Mouse (Mus musculus) intestine, embryonic 16.5 days (tissue): Measurements from ENCODE around the gene Dtx3. TPM values are rescaled to one million over a fixed set of nuclear protein-coding genes. Genes with fewer than 3 reads are reported as not detected.
"Not testable (repeated sequence)": the region's sequence is repeated elsewhere in the genome, so short reads cannot be mapped to it uniquely, and the experiment has no call there.

Source experiments
- ATAC-seq: fragments of 200-750 bp; cut with Nextera tagmentation; 2 replicates; pipeline ENCODE4 v1.8.0; 2017; ENCODE audit warnings: moderate TSS enrichment, moderate library complexity
- H3K27ac ChIP-seq: fragments of 300-500 bp; sonication (generic); 2 replicates; pipeline ENCODE4 v1.5.1; 2014; ENCODE audit warnings: mild to moderate bottlenecking, low read length
- H3K27me3 ChIP-seq: fragments of 300-500 bp; sonication (generic); replicated peaks from 2 replicates; pipeline ENCODE4 v1.6.1; 2014; ENCODE audit warnings: low read length, control low read depth, mixed read lengths; ENCODE audit not compliant: control insufficient read depth, insufficient read depth
- H3K36me3 ChIP-seq: fragments of 300-500 bp; sonication (generic); 2 replicates; pipeline ENCODE4 v1.6.1; 2014; ENCODE audit warnings: low read length, control low read depth; ENCODE audit not compliant: control insufficient read depth, insufficient read depth
- H3K4me1 ChIP-seq: fragments of 300-500 bp; sonication (generic); 2 replicates; pipeline ENCODE4 v1.6.1; 2014; ENCODE audit warnings: low read length, control low read depth, mixed read lengths; ENCODE audit not compliant: control insufficient read depth, insufficient read depth
- H3K4me2 ChIP-seq: fragments of 300-500 bp; sonication (generic); 2 replicates; pipeline ENCODE4 v1.6.1; 2014; ENCODE audit warnings: low read depth, low read length, control low read depth
- H3K4me3 ChIP-seq: fragments of 300-500 bp; sonication (generic); 2 replicates; pipeline ENCODE4 v1.5.1; 2014; ENCODE audit warnings: mild to moderate bottlenecking, low read length
- H3K9ac ChIP-seq: fragments of 300-500 bp; sonication (generic); 2 replicates; pipeline ENCODE4 v1.6.1; 2014; ENCODE audit warnings: low read depth, low read length
- H3K9me3 ChIP-seq: fragments of 300-500 bp; sonication (generic); 2 replicates; pipeline ENCODE4 v1.6.1; 2016; ENCODE audit warnings: low read length, control low read depth; ENCODE audit not compliant: control insufficient read depth
- WGBS: fragments of 180-500 bp; shearing (Covaris S2); extraction: QIAGEN DNeasy Blood & Tissue Kit; methylation state at CpG from one replicate; pipeline ENCODE4 v1.1.7; 2014; 5-methylcytosine and 5-hydroxymethylcytosine counted together
- polyA plus RNA-seq: library from polyadenylated mRNA; unstranded; fragments of >200 nt; fragmentation: Nextera tagmentation; extraction: Ambion mirVana; gene quantifications from 2 replicates; pipeline ENCODE4 v1.2.1, GENCODE M21; 2015

The Dtx3 gene
- polyA plus RNA-seq, 1 experiment from 2014 or later: 54.4 TPM

- no peak for ATAC-seq
- H3K36me3 ChIP-seq: no peaks in the 10 kb centered on the region; the same call in 1 of the 2 replicates
- peaks cover 6% of the 10 kb centered on the region; the same call in 1 of the 2 replicates for H3K27me3 ChIP-seq
- peak overlapping the region; percentile 79 for H3K9ac ChIP-seq
- WGBS: 20% methylated on average over 15 of the region's 15 CpGs
- H3K4me1 ChIP-seq: peaks cover 22% of the 10 kb centered on the region
- H3K9me3 ChIP-seq: no peaks in the 10 kb centered on the region
- peak overlapping the region; percentile 98 for H3K4me2 ChIP-seq
- H3K27ac ChIP-seq: peak overlapping the region; percentile 82
- H3K4me3 ChIP-seq: peak overlapping the region; percentile 75
Observed at GRCm38 (mm10) chr10:127166771-127167613, 28.5 kb downstream of the Dtx3 start.

GRCm38 (mm10) chr10:127166404-127166715 lies 29.2 kb downstream of the Dtx3 start:
- peak overlapping the region; percentile 82 for H3K27ac ChIP-seq
- WGBS: 8% methylated on average over 11 of the region's 11 CpGs
- H3K4me1 ChIP-seq: peaks cover 22% of the 10 kb centered on the region
- no peaks in the 10 kb centered on the region for H3K9me3 ChIP-seq
- peak overlapping the region; percentile 98 for H3K4me2 ChIP-seq
- H3K9ac ChIP-seq: peak overlapping the region; percentile 79
- H3K4me3 ChIP-seq: peak overlapping the region; percentile 75
- no peaks in the 10 kb centered on the region; the same call in 1 of the 2 replicates for H3K36me3 ChIP-seq
- peaks cover 6% of the 10 kb centered on the region; the same call in 1 of the 2 replicates for H3K27me3 ChIP-seq
- ATAC-seq: no peak

- Histone ChIP-seq H3K4me2 (peak overlapping the region; percentile 98), H3K27ac (peak overlapping the region; percentile 82), H3K9me3 (no peaks in the 10 kb centered on the region), H3K36me3 (no peaks in the 10 kb centered on the region; the same call in 1 of the 2 replicates), H3K27me3 (peaks cover 6% of the 10 kb centered on the region; the same call in 1 of the 2 replicates), H3K4me1 (peaks cover 18% of the 10 kb centered on the region), H3K9ac (peak overlapping the region; percentile 79), H3K4me3 (peak overlapping the region; percentile 75)
- under 1% methylated on average over 56 of the region's 56 CpGs for WGBS
- peak; percentile 72 for ATAC-seq
Observed at GRCm38 (mm10) chr10:127165654-127166403, 29.7 kb downstream of the Dtx3 start.

- peak overlapping the region; percentile 82 for H3K27ac ChIP-seq
- no peaks in the 10 kb centered on the region for H3K9me3 ChIP-seq
- ATAC-seq: peak; percentile 52
- H3K9ac ChIP-seq: peak overlapping the region; percentile 79
- peaks cover 12% of the 10 kb centered on the region for H3K4me1 ChIP-seq
- peak overlapping the region; percentile 75 for H3K4me3 ChIP-seq
- H3K4me2 ChIP-seq: peak overlapping the region; percentile 98
- under 1% methylated on average over 42 of the region's 42 CpGs for WGBS
- H3K36me3 ChIP-seq: no peaks in the 10 kb centered on the region; the same call in 1 of the 2 replicates
- peaks cover 6% of the 10 kb centered on the region; the same call in 1 of the 2 replicates for H3K27me3 ChIP-seq
Observed at GRCm38 (mm10) chr10:127165354-127165653, 30.2 kb downstream of the Dtx3 start.

- peak within 1 kb of the TSS; percentile 75 for H3K4me3 ChIP-seq
- H3K27me3 ChIP-seq: peaks cover 6% of the 10 kb centered on the region; the same call in 1 of the 2 replicates
- ATAC-seq: peak; percentile 83
- H3K27ac ChIP-seq: peak within 1 kb of the TSS; percentile 82
- 2% methylated on average over 52 of the region's 52 CpGs for WGBS
- H3K4me2 ChIP-seq: peak within 1 kb of the TSS; percentile 98
- H3K9me3 ChIP-seq: no peaks in the 10 kb centered on the region
- H3K36me3 ChIP-seq: no peaks in the 10 kb centered on the region; the same call in 1 of the 2 replicates
- peaks cover 7% of the 10 kb centered on the region for H3K4me1 ChIP-seq
- H3K9ac ChIP-seq: peak within 1 kb of the TSS; percentile 79
Observed at GRCm38 (mm10) chr10:127164631-127165353, 30.7 kb downstream of the Dtx3 start, which contains the start of gene B4galnt1. B4galnt1 (plus strand) TSS chr10:127165225.

GRCm38 (mm10) chr10:127164190-127164589 lies 31.3 kb downstream of the Dtx3 start:
- Histone ChIP-seq H3K4me3 (no peak overlapping the region), H3K4me1 (peaks cover 7% of the 10 kb centered on the region; the same call in 1 of the 2 replicates), H3K36me3 (no peaks in the 10 kb centered on the region; the same call in 1 of the 2 replicates), H3K9ac (no peak overlapping the region), H3K4me2 (peak overlapping the region; percentile 98; the same call in 1 of the 2 replicates), H3K9me3 (no peaks in the 10 kb centered on the region), H3K27me3 (0 out of 2 replicates have a peak, but pooled peaks cover under 1% of the 10 kb centered on the region), H3K27ac (no peak overlapping the region)
- no peak for ATAC-seq
- WGBS: 89% methylated on average over 4 of the region's 4 CpGs

GRCm38 (mm10) chr10:127162771-127163261 lies 32.7 kb downstream of the Dtx3 start:
- H3K4me3 ChIP-seq, H3K4me2 ChIP-seq, H3K4me1 ChIP-seq, H3K27ac ChIP-seq, H3K9ac ChIP-seq, ATAC-seq, H3K9me3 ChIP-seq, H3K36me3 ChIP-seq, H3K27me3 ChIP-seq: not testable (repeated sequence)
- WGBS: 42% methylated on average over 7 of the region's 7 CpGs

GRCm38 (mm10) chr10:127160728-127161127 lies 34.8 kb downstream of the Dtx3 start:
- H3K36me3 ChIP-seq: no peaks in the 10 kb centered on the region
- 71% methylated on average over 3 of the region's 3 CpGs for WGBS
- no peak for ATAC-seq
- H3K9me3 ChIP-seq: no peaks in the 10 kb centered on the region
- peaks cover 12% of the 10 kb centered on the region; the same call in 1 of the 2 replicates for H3K4me1 ChIP-seq
- no peak overlapping the region for H3K4me3 ChIP-seq
- H3K27me3 ChIP-seq: no peaks in the 10 kb centered on the region
- H3K9ac ChIP-seq: no peak overlapping the region
- no peak overlapping the region for H3K27ac ChIP-seq
- H3K4me2 ChIP-seq: no peak overlapping the region
